Mouse (Mus musculus): ENCODE measurements around the gene Polr1a.
"Not testable (repeated sequence)": the region's sequence is repeated elsewhere in the genome, so short reads cannot be mapped to it uniquely, and the experiment has no call there.

Gene Polr1a

DNA sequence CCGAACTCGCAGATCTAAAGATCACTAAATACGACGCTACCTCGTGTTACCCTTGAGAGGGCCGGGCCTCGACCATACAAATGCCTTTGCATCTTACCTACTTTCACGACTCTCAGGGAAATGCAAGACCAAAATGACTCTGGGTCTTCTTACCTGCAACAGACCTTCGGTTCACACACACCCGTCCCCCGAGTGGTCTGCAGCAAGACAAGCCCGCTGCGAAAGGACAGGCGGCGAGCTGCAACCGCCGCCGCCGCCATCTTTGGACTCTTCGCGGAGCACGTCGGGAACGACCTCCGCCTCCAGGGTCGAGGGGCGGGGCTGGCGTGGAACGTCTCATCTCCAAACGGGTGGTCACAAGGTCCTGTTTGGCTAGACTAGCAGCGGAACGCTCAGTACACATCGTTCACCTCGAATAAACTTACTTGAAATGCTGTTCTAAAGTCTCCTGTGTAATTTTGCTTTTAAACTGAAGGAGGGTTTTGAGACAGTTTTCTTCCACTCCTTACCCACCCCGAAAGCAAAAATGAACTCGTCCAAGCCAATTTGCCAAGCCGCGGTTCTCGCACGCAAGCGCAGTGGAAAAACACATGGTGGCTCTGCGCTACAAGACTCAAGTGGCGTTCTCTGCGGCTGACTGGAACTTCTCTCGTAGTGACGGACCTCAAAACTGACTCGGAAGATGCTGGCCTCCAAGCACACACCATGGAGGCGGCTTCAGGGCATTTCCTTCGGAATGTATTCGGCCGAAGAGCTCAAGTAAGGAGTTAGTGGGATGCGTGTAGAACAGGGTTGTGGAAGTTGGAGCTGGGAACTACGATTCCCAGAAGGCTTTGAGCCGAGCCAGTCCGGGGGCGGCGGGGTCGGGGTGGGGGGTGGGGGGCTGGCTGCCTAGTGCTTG, at the start of gene Polr1a, which contains the start of gene Ptcd3:
Polr1a (plus strand) TSS at position 573 of the 901 bp plus-strand sequence.
Ptcd3 (minus strand) TSS at position 270 of the 901 bp plus-strand sequence.
- DNase-seq (ENCODE audit: low spot score) = peak; percentile 85

GRCm38 (mm10) chr6:71867751-71868150, 41.1 kb upstream of the Polr1a start:
- DNase-seq (ENCODE audit: low spot score) = no peak

GRCm38 (mm10) chr6:71868809-71869208, 40.0 kb upstream of the Polr1a start:
- DNase-seq (ENCODE audit: low spot score) = no peak

DNA sequence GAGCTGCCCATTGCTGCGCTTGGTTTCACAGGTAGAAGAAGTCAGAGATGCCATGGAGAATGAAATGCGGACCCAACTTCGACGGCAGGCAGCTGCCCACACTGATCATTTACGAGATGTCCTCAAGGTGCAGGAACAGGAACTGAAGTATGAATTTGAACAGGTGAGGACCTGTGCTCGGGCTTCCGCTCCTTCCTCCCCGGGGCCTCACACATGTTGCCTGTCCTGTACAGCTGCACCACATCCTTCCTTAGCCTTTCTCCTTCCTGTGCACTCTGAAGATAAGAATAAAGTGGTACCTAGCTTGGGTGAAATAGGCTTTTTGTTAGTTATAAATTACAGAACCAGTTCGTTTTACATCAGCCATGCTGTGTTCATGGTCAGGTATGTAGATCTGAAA, 37.5 kb upstream of the Polr1a start:
- DNase-seq (ENCODE audit: low spot score) = no peak

GRCm38 (mm10) chr6:71877965-71878760, 30.7 kb upstream of the Polr1a start:
- no peak for DNase-seq (ENCODE audit: low spot score)

DNA sequence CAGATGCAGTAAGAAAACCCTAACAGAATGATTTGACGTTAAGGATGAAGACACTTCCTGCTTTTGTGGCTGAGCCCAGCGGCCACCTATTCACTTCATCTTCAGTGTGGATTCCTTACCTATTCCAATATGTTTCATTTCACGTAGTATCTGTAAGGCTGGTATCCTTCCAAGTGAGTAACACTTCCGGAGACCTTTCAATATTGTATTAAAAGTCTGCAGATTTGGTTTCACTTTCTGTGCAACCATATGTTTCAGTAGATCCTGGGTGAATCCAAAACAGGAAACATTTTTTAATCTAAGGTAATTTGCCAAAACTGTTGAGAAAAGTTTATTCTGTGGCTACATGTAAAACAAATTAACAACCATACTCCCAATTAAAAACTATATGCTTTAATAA, 15.6 kb upstream of the Polr1a start:
- no peak for DNase-seq (ENCODE audit: low spot score)

DNA sequence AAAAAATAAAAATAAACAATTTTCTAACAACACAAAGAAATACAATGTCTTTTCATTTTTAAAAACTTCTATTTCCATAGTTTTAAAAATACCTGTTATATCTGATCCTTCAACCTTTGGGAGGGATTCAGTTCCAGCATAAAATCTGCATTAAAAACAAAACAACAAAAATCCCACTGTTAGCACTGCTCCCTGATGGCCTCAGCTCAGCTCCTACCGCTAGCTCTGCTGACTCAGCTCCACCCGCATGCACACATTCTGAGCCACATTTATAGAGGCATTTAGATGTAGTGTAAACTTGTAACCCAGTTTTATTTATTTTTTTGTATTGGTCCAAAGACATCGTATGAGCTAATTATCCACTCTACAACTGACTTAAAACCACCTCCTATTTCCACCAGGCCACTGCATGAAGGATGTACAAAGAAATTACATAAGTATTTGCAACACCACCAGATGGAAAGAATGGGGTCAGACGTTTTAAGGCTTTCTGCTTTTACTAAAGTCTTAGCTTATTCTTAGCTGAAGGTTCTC, 1.1 kb upstream of the Polr1a start:
- DNase-seq (ENCODE audit: low spot score) = no peak

GRCm38 (mm10) chr6:71909384-71909783, 531 bp downstream of the Polr1a start:
- no peak for DNase-seq (ENCODE audit: low spot score)

DNA sequence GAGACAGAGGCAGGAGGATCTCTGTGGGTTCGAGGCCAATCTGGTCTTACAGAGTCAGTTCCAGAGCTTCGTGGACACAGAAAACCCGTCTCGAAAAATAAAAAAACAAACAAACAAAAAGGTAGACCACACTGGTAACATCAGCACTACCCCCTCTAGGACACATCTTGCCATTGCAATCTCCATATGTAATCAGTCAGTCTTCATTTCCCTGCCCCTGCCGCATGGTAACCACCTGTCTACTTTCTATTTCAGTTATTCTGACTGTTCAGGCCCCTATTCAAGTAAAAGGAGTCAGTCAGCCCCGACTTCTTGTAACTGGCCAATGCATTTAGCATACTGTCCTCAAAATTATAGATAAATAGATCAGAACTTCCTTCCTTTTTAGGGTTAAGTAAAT, 987 bp downstream of the Polr1a start:
- DNase-seq (ENCODE audit: low spot score) = no peak

- DNase-seq (ENCODE audit: low spot score) = no peak
Observed at GRCm38 (mm10) chr6:71911686-71912450, 3.0 kb downstream of the Polr1a start.

DNA sequence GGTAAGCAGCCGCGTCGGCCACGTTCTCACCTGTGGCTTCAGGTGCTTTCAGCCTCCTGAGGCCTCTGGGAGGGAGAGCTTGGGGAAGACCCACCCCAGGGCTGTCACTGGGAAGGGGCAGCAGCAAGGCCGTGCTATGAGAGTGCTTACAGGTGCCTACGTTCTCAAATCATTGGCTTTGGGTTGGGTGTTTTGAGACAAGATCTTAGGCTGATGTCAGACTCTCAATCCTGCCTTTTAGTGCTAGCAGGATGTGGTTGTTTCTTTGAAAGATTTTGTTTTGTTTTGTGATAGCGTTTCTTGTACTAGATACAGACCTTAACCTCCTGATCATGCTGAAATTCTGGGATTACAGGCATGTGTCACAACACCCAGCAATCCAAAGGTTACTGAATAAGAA, 11.9 kb downstream of the Polr1a start:
- no peak for DNase-seq (ENCODE audit: low spot score)

GRCm38 (mm10) chr6:71925233-71925632, 16.4 kb downstream of the Polr1a start:
- not testable (repeated sequence) for DNase-seq (ENCODE audit: low spot score)

DNA sequence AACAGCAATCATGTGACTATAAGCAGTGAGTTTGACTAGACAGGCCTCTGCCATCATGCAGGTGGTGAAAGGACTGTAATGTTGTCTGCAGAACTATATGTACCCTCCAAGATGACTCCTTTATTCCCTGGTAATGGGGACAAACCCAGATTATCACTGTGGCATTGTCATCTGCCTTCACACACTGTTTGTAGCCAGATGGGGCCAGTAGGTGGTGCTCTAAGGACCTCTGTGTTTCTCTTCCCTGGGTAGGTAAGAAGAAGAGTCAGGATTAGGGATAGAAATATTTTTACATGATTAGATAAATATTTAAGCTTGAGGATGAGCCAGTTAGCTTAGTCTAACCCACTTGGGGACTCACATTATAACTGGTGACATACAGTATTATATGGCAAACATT, 19.1 kb downstream of the Polr1a start:
- peak; percentile 23 for DNase-seq (ENCODE audit: low spot score)

DNA sequence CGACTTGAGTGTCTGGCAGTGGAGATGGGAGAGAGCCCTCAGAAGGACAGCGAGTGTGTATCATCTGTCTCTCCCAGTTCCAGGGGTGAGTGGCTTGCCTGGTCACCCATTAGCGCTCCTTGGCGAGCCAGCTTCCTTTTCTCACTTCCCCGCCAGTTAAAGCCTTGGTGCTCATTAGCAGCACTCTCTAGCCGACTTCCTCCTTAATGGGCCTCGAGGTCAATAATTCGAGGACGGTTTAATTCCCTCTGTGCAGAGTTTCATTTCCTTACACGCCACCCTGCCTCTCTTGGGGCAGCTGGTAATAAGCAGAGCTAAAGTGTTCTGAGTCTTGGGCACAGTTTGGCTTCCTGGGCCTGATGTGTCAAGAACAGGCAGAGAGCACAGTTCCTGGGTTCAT, 21.2 kb downstream of the Polr1a start:
- no peak for DNase-seq (ENCODE audit: low spot score)

GRCm38 (mm10) chr6:71930830-71931437, 22.1 kb downstream of the Polr1a start:
- no peak for DNase-seq (ENCODE audit: low spot score)

DNA sequence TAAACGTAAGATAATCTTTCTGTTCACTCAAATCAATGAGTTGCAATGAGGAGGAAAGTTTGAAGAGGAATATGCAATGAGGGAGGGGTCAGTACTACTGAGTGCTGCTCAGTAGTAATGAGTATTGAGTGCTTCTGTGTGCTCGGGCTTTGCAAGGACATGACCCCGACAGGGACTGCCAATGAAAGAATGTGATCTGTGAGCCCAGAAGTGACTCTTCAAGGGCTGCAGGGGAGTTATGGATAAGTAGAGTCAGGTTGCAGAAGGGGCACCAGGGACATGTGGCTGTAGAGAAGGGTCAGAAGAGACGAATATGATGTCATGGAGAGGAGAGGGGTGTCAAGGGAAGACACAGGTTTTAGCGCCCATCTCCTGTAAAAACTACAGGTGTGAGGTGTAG, 23.5 kb downstream of the Polr1a start:
- DNase-seq (ENCODE audit: low spot score) = no peak

GRCm38 (mm10) chr6:71934081-71934556, 25.3 kb downstream of the Polr1a start:
- no peak for DNase-seq (ENCODE audit: low spot score)

- no peak for DNase-seq (ENCODE audit: low spot score)
Observed at GRCm38 (mm10) chr6:71935737-71936136, 26.9 kb downstream of the Polr1a start.

- DNase-seq (ENCODE audit: low spot score) = no peak
Observed at GRCm38 (mm10) chr6:71940912-71941311, 32.1 kb downstream of the Polr1a start.

DNA sequence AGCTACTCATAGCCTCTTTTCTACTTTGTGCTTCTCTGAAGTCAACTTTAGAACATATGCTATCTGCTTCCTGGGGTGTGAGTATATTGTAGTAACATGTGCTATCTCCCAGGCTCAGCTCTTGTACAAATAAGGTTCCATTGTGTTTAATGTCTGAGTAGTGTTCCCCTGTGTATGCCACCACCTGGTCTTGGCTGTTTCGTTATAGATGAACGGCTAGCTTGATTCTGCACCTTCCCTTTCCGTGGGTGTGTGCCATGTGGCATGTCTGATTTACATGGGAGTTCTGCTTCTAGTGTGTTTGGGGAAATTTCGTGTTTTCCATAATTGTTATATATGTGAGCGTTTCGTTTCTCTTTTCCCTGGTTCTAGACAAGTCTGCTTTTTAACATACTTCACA, 36.2 kb downstream of the Polr1a start:
- DNase-seq (ENCODE audit: low spot score) = no peak

GRCm38 (mm10) chr6:71946121-71946520, 37.3 kb downstream of the Polr1a start:
- no peak for DNase-seq (ENCODE audit: low spot score)

Data from urinary bladder, postnatal 25 days (tissue).